Mouse (Mus musculus) myocyte (in vitro differentiated cells): ENCODE results near the gene Pla2g6.

ENCODE experiments used
- MAX ChIP-seq: IDR thresholded peaks from one replicate; pipeline ENCODE4 v1.6.1; 2011; ENCODE audit warnings: low read depth, mild to moderate bottlenecking, control low read depth
- MYOD1 ChIP-seq, 3 experiments: IDR thresholded peaks; one replicate each; pipeline ENCODE4 v1.6.1; 2011; ENCODE audit warnings: control low read depth in 2 of 3, low read depth in 2 of 3, mild to moderate bottlenecking in 2 of 3, moderate library complexity in 1 of 3; ENCODE audit not compliant: insufficient read length in 2 of 3, control insufficient read depth in 1 of 3
- POLR2A ChIP-seq: IDR thresholded peaks from one replicate; pipeline ENCODE4 v1.6.1; 2011; ENCODE audit warnings: low read depth, mild to moderate bottlenecking, control low read depth, moderate library complexity; ENCODE audit not compliant: insufficient read length
- POLR2AphosphoS2 ChIP-seq: IDR thresholded peaks from one replicate; pipeline ENCODE4 v1.6.1; 2011; ENCODE audit warnings: low read depth, control low read depth; ENCODE audit not compliant: insufficient read length
- SRF ChIP-seq: IDR thresholded peaks from one replicate; pipeline ENCODE4 v1.6.1; 2011; ENCODE audit warnings: low read depth; ENCODE audit not compliant: control insufficient read depth, insufficient read length
- TCF12 ChIP-seq: IDR thresholded peaks from one replicate; pipeline ENCODE4 v1.6.1; 2011; ENCODE audit warnings: mild to moderate bottlenecking, control low read depth; ENCODE audit not compliant: poor library complexity, insufficient read depth, severe bottlenecking

GRCm38 (mm10) chr15:79303725-79304124 is 24.5 kb downstream of the Pla2g6 start:
- TF ChIP-seq MYOD1 (IDR thresholded peaks at IDR 0.05; ENCODE audit: control insufficient read depth in 1 of 3, insufficient read length in 2 of 3, low read depth in 2 of 3) (no peak), MAX (no peak), POLR2A (no peak), SRF (no peak), POLR2AphosphoS2 (no peak), TCF12 (no peak)
